Mouse (Mus musculus): ENCODE measurements around the gene Ablim1. TPM values are rescaled to one million over a fixed set of nuclear protein-coding genes. Genes with fewer than 3 reads are reported as not detected.

The Ablim1 gene
- polyA plus RNA-seq, 1 experiment: 12.2 TPM

- Histone ChIP-seq H3K9ac (ENCODE audit: low read depth, poor library complexity, severe bottlenecking) (no peak overlapping the region), H3K4me3 (ENCODE audit: low read depth, low read length) (no peak overlapping the region), H3K36me3 (ENCODE audit: control insufficient read depth, insufficient read depth, low read length, poor library complexity, severe bottlenecking) (no peaks in the 10 kb centered on the region), H3K9me3 (replicated peaks; ENCODE audit: control insufficient read depth, insufficient read depth, low read length, poor library complexity, severe bottlenecking) (no peaks in the 10 kb centered on the region), H3K4me1 (ENCODE audit: control insufficient read depth, insufficient read depth, low read length) (peaks cover 6% of the 10 kb centered on the region), H3K27ac (ENCODE audit: insufficient read depth, low read length) (no peak overlapping the region), H3K27me3 (ENCODE audit: control insufficient read depth, insufficient read depth, low read length, poor library complexity, severe bottlenecking) (no peaks in the 10 kb centered on the region)
- TF ChIP-seq EP300 (IDR thresholded peaks at IDR 0.05; ENCODE audit: insufficient read depth, low read depth, low read length) (peak; percentile 82), CTCF (IDR thresholded peaks at IDR 0.05; ENCODE audit: low read depth, low read length) (no peak)
Observed at GRCm38 (mm10) chr19:57353228-57353627, 38.5 kb upstream of the Ablim1 start.

- TF ChIP-seq EP300 (IDR thresholded peaks at IDR 0.05; ENCODE audit: insufficient read depth, low read depth, low read length): no peak
- TF ChIP-seq CTCF (IDR thresholded peaks at IDR 0.05; ENCODE audit: low read depth, low read length): no peak
- TF ChIP-seq POLR2A (IDR thresholded peaks at IDR 0.05; ENCODE audit: insufficient read depth, low read length): no peak
- Histone ChIP-seq H3K36me3 (ENCODE audit: control insufficient read depth, insufficient read depth, low read length, poor library complexity, severe bottlenecking) (no peaks in the 10 kb centered on the region), H3K27ac (ENCODE audit: insufficient read depth, low read length) (no peak overlapping the region), H3K9ac (ENCODE audit: low read depth, poor library complexity, severe bottlenecking) (no peak overlapping the region), H3K27me3 (ENCODE audit: control insufficient read depth, insufficient read depth, low read length, poor library complexity, severe bottlenecking) (no peaks in the 10 kb centered on the region), H3K4me3 (ENCODE audit: low read depth, low read length) (no peak overlapping the region), H3K9me3 (replicated peaks; ENCODE audit: control insufficient read depth, insufficient read depth, low read length, poor library complexity, severe bottlenecking) (no peaks in the 10 kb centered on the region), H3K4me1 (ENCODE audit: control insufficient read depth, insufficient read depth, low read length) (peaks cover 6% of the 10 kb centered on the region)
Observed at GRCm38 (mm10) chr19:57352337-57352935, 37.7 kb upstream of the Ablim1 start.

GRCm38 (mm10) chr19:57349096-57349495, 34.4 kb upstream of the Ablim1 start:
- no peaks in the 10 kb centered on the region; the same call in 1 of the 2 replicates for H3K9me3 ChIP-seq (replicated peaks; ENCODE audit: control insufficient read depth, insufficient read depth, low read length, poor library complexity, severe bottlenecking)
- no peak overlapping the region for H3K4me3 ChIP-seq (ENCODE audit: low read depth, low read length)
- H3K4me1 ChIP-seq (ENCODE audit: control insufficient read depth, insufficient read depth, low read length): peaks cover 3% of the 10 kb centered on the region
- H3K36me3 ChIP-seq (ENCODE audit: control insufficient read depth, insufficient read depth, low read length, poor library complexity, severe bottlenecking): no peaks in the 10 kb centered on the region
- no peaks in the 10 kb centered on the region for H3K27me3 ChIP-seq (ENCODE audit: control insufficient read depth, insufficient read depth, low read length, poor library complexity, severe bottlenecking)
- H3K9ac ChIP-seq (ENCODE audit: low read depth, poor library complexity, severe bottlenecking): no peak overlapping the region
- no peak overlapping the region for H3K27ac ChIP-seq (ENCODE audit: insufficient read depth, low read length)
- TF ChIP-seq POLR2A (IDR thresholded peaks at IDR 0.05; ENCODE audit: insufficient read depth, low read length) (no peak), CTCF (IDR thresholded peaks at IDR 0.05; ENCODE audit: low read depth, low read length) (no peak), EP300 (IDR thresholded peaks at IDR 0.05; ENCODE audit: insufficient read depth, low read depth, low read length) (no peak)

- H3K9me3 ChIP-seq (replicated peaks; ENCODE audit: control insufficient read depth, insufficient read depth, low read length, poor library complexity, severe bottlenecking): no peaks in the 10 kb centered on the region; the same call in 1 of the 2 replicates
- H3K36me3 ChIP-seq (ENCODE audit: control insufficient read depth, insufficient read depth, low read length, poor library complexity, severe bottlenecking): no peaks in the 10 kb centered on the region
- H3K9ac ChIP-seq (ENCODE audit: low read depth, poor library complexity, severe bottlenecking): no peak overlapping the region
- H3K4me3 ChIP-seq (ENCODE audit: low read depth, low read length): no peak overlapping the region
- H3K4me1 ChIP-seq (ENCODE audit: control insufficient read depth, insufficient read depth, low read length): no peaks in the 10 kb centered on the region
- TF ChIP-seq EP300 (IDR thresholded peaks at IDR 0.05; ENCODE audit: insufficient read depth, low read depth, low read length): no peak
- no peak for TF ChIP-seq POLR2A (IDR thresholded peaks at IDR 0.05; ENCODE audit: insufficient read depth, low read length)
- no peak for TF ChIP-seq CTCF (IDR thresholded peaks at IDR 0.05; ENCODE audit: low read depth, low read length)
- H3K27ac ChIP-seq (ENCODE audit: insufficient read depth, low read length): no peak overlapping the region
- H3K27me3 ChIP-seq (ENCODE audit: control insufficient read depth, insufficient read depth, low read length, poor library complexity, severe bottlenecking): no peaks in the 10 kb centered on the region
Observed at GRCm38 (mm10) chr19:57344678-57345077, 30.0 kb upstream of the Ablim1 start.

GRCm38 (mm10) chr19:57343860-57344259, 29.1 kb upstream of the Ablim1 start:
- H3K27me3 ChIP-seq (ENCODE audit: control insufficient read depth, insufficient read depth, low read length, poor library complexity, severe bottlenecking): no peaks in the 10 kb centered on the region
- no peak overlapping the region for H3K27ac ChIP-seq (ENCODE audit: insufficient read depth, low read length)

GRCm38 (mm10) chr19:57340900-57341742, 26.4 kb upstream of the Ablim1 start:
- Histone ChIP-seq H3K36me3 (ENCODE audit: control insufficient read depth, insufficient read depth, low read length, poor library complexity, severe bottlenecking) (no peaks in the 10 kb centered on the region), H3K4me3 (ENCODE audit: low read depth, low read length) (no peak overlapping the region), H3K9me3 (replicated peaks; ENCODE audit: control insufficient read depth, insufficient read depth, low read length, poor library complexity, severe bottlenecking) (no peaks in the 10 kb centered on the region; the same call in 1 of the 2 replicates), H3K27ac (ENCODE audit: insufficient read depth, low read length) (no peak overlapping the region), H3K27me3 (ENCODE audit: control insufficient read depth, insufficient read depth, low read length, poor library complexity, severe bottlenecking) (no peaks in the 10 kb centered on the region), H3K9ac (ENCODE audit: low read depth, poor library complexity, severe bottlenecking) (no peak overlapping the region), H3K4me1 (ENCODE audit: control insufficient read depth, insufficient read depth, low read length) (no peaks in the 10 kb centered on the region)
- no peak for TF ChIP-seq POLR2A (IDR thresholded peaks at IDR 0.05; ENCODE audit: insufficient read depth, low read length)
- TF ChIP-seq EP300 (IDR thresholded peaks at IDR 0.05; ENCODE audit: insufficient read depth, low read depth, low read length): no peak
- no peak for TF ChIP-seq CTCF (IDR thresholded peaks at IDR 0.05; ENCODE audit: low read depth, low read length)

More at GRCm38 (mm10) chr19:57343860-57344259, 29.1 kb upstream of the Ablim1 start:
- no peak for TF ChIP-seq EP300 (IDR thresholded peaks at IDR 0.05; ENCODE audit: insufficient read depth, low read depth, low read length)
- Histone ChIP-seq H3K9me3 (replicated peaks; ENCODE audit: control insufficient read depth, insufficient read depth, low read length, poor library complexity, severe bottlenecking) (no peaks in the 10 kb centered on the region; the same call in 1 of the 2 replicates), H3K36me3 (ENCODE audit: control insufficient read depth, insufficient read depth, low read length, poor library complexity, severe bottlenecking) (no peaks in the 10 kb centered on the region), H3K9ac (ENCODE audit: low read depth, poor library complexity, severe bottlenecking) (no peak overlapping the region), H3K4me3 (ENCODE audit: low read depth, low read length) (no peak overlapping the region), H3K4me1 (ENCODE audit: control insufficient read depth, insufficient read depth, low read length) (no peaks in the 10 kb centered on the region)
